Mouse (Mus musculus) lung, postnatal 10 days (tissue): ENCODE data around the gene Pms2.

Source experiments
- DNase-seq: peaks from one replicate; pipeline ENCODE4 v3.0.0; 2021

Pms2 gene

DNA sequence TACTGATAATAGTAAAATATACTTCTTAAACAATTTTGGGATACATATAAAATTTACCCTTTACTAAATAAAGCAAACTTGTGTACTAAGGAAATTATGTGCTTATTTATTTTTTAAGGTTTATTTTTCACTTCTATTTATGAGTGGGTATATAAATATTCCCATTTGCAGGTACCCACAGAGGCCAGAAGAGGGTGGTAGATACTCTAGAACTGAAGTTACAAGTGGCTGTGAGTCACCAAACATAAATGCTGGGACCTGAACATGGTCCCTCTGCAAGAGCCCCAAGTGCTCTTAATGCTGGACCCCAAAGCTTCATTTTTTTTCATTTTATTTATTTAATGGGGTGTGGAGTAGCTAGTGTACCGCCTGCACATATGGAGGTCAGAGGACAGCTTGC lies 24.1 kb downstream of the Pms2 start:
- DNase-seq = no peak

DNA sequence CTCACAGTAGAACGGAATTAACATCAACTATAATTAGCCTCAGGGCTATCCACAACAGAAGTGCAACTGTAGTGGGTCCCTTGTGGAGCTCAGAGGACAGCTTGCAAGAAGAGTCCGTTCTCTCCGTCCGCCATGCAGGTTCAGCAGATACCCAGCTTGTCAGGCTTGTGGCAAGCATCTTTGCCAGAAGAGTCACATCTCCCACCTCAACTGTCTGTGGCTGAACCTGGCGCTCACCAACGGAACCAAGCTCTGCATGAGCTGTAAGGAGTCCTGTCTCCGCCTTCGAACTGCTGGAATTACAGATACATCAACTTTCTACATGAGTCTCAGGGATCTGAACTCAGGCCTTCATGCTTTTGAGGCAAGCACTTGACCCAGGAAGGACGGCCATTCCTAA lies 26.4 kb downstream of the Pms2 start:
- DNase-seq = no peak

DNA sequence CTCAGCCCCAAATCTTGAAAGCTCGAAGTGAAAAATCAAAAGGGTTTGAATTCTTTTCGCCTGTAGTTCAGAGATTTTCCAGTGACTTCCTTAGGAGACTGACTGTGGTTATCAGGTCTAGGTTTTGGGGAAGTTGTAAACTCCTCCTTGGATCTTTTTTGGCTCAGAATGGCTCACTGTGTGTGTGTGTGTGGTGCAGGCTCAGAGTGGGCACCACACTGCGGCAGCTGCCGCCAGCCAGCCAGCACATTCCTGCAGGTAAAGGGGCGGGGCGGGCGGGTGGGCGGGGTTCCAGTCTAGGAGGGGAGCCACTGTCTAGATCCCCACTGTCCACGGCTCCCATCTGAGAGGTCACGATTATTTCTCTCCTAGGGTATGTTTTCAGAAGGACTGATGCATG lies 31.8 kb downstream of the Pms2 start:
- DNase-seq = no peak

DNA sequence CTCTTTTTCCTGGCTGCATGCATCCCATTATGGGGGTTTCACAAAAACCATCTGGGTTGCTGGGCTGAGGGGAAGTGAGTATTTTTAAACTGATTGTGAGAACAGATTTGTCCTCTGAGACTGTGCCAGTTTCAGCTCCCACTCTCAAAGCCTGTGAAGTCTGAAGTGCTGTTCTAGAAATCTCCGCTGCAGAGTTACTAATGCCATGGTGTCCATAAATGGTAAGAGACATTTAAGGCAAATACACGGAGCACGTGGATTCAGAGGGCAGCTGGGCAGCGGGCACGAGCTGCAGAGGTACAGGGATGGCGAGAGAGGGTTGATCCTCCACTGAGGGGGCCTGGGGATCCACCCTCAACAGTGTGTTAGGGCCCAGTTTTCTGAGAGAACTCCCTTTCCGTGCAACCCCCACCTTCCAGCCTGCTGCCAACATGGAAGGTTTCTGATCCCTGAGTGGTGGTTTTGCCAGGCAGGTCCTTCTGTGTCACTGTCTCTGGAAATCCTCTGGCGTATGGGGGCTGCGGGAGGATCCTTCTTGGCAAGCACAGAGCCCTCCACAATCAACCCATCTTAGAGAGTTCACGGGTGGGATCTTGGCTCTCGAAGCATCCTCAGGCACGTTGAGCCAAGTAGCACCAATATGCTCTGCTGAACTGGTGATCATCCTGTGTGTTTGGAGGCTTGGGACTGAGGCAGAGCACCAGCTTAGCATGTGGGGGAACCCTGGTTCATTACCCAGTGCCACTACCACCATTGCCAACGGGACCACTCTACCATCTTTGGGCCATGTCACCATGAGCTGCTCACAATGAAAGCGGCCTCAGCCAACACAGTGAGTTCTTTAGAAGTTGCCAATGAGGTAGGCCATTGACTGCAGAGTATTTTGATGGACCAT lies 33.7 kb downstream of the Pms2 start:
- no peak for DNase-seq

DNA sequence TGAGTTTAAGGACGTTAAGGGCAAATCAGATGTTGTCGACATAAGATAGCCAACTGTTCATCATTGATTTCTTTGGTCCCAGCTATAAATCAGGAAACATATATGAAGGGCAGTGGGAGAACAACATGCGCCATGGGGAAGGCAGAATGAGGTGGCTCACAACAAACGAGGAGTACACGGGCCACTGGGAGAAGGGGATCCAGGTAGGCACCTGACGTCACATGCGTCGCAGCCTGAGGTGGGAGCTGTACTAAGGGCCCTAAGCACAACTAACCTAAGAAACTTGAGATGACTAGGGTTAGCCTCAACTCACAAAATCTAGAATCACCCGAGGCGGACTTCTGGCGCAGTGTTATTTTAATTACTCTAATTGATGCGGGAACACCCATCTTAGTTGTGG lies 38.6 kb downstream of the Pms2 start:
- no peak for DNase-seq

DNA sequence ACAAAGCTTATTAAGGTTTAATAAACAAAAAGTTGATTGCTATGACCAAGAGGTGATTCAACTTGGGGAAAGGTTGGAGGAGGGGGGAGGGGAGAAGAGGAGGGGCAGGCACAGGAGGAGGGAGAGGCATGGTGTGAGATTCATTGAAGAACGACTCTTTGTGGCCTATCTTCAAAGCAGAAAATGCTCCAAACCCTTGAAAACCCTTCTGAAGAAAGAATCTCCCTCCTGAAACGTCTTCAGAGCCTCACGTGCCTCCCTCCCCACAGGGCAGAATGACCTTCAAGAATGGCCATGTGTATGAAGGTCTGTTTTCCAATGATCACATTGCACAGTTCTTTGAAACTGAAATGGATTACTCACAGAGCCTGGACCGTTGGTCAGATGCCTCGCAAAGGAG lies 40.3 kb downstream of the Pms2 start:
- DNase-seq = no peak

DNA sequence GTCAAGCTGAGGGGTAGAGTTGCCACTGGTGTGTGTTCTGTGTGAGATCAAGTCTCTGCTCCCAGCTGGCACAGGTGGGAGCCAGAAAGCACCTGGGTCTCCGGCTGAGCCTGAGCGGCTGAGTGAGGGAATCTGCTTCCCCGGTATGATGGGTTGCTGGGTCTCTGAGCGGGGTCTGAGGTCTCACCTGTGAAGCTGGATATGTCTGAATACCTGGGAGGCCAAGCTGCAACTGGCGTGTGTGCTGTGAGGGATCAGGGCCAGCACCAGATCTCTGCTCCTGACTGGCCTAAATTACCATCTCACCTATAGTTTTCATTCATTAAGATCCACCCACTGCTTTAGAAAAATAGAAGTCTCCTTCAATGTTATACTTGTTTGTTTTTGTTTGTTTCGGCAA lies 47.3 kb downstream of the Pms2 start:
- no peak for DNase-seq

DNA sequence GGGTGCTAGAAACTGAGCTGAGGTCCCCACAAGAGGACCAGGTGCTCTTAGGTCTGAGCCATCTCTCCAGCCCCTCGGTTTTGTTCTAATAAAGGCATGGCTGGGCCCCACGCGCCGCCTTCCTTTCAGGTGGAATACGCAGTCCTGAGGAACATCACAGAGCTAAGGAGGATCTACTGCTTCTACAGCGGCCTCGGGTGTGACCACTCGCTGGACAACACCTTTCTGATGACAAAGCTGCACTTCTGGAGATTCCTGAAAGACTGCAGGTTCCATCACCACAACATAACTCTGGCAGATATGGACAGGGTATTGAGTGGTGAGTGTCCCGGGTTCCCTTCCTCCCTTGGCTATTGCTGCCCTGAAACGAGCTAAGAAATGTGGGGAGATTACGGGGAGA lies 49.8 kb downstream of the Pms2 start:
- no peak for DNase-seq

DNA sequence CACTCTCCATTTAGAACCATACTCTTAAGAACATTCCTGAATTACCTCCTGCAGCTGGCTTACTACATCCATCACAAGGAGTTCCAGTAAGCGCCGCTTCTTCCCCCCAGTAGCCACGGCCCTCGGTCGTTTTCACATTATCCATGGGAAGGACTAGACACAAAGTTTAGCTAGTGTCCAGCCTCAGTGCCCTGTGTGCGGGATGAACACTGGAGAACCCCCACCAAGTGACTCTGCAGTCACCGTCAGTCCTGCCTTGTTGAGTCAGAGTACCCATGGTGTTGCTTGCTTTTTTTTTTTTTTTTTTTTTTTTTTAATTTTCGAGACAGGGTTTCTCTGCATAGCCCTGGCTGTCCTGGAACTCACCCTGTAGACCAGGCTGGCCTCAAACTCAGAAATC lies 51.4 kb downstream of the Pms2 start:
- DNase-seq = no peak

DNA sequence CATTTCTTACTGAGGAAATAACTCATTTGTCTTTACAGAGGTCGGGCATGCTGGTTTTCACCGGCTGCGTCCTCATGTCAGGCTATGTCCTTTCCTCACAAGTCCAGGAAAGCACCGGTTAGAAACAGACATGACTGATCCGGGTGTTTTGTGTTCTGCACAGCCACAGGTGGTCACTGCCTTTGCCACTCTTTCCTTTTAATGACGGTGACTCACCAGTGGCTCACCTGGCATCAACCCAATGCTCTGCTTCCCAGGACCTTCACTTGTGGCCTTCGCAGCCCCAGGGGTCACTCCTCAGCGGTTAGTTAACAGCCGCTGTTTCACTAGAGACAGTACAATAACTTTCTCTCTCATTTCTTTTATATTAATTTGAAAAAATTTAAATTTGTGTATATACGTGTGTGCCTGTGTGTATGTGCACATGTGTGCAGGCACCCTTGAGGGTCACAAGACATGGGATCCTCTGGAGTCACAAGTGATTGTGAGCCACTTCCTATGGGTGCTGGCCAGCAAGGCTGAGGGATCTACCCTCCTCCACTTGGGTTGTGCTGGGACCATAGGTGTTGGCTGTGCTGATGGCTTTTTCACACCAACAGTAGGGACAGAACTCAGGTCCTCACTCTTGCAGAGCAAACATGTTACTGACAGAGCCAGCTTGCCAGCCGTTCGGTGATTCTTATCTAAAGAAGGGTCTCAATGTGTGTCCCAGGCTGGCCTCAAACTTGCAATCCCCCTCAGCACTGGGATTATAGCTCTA lies 56.0 kb downstream of the Pms2 start:
- DNase-seq = no peak

DNA sequence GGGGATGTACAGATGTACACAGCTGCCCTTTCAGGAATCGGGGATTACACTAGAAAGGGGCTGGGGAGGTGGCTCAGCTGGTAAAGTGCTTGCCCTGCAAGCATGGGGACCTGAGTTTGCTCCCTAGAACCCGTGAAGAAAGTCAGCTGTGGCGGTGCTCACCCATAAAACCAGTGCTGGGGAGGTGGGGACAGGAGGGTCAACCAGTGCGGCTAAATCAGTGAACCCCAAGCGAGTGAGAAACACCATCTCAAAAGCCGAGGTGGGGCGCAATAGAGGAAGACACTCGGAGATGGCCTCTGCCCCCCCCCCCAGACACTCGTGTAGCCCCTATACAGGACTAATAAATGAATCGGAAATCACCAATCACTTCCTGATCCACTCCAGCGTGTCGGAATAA lies 56.9 kb downstream of the Pms2 start:
- DNase-seq = no peak

DNA sequence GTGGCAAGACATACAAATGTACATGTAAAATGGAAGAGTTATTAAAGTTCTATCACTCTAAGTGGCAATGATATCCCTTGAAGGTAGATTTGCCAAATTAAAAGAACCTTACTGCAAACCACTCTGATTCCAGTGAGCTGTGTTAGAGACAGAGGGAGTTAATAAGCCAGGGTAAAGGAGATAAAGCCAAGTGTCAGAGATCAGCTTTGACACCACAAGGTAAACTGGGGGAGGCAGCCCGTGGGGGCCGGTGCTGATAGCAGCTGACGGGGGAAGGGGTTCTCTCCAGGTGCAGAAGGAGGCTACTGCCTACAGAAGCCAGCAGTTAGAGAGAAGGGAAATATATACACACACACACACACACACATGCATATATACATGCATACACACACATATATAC lies 62.9 kb downstream of the Pms2 start:
- no peak for DNase-seq

DNA sequence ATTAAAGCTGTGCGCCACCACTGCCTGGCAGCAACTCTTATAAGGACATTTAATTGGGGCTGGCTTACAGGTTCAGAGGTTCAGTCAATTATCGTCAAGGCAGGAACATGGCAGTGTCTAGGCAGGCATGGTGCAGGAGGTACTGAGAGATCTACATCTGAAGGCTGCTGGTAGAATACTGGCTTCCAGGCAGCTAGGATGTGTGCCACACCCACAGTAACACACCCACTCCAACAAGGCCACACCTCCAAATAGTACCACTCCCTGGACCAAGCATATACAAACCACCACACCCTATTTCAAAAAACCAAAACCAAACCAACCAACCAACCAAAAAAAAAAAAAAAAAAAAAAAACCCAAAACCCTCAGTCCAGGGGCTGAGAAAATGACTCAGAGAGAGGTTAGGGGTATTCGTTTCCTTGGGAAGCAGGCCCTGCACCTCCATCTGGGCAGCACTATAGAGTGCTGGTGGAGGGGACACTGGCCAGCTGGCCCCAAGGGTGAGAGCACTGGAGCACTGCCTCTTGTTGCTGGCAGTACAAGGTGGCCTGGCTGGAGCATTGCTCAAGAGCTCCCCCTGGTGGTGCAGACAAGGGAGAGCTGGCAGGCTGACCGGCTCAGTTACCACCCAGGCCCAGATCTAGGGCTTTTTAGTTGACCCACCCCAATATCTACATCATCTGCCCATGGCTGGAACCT lies 65.3 kb downstream of the Pms2 start:
- DNase-seq = peak; percentile 73

DNA sequence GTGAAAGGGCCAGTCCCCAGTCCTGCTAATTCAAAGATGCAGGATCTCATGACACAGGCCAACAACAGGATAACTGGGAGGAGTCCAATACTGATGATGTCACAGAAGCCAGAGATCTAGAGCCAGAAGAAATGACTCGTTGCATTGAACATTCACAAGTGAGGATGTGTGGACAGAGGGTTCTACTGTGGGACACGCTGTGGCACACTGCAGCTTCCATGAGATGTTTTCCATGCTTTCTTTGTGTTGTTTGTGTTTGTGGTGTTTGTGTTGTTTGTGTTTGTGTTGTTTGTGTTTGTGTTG lies 65.8 kb downstream of the Pms2 start:
- no peak for DNase-seq

DNA sequence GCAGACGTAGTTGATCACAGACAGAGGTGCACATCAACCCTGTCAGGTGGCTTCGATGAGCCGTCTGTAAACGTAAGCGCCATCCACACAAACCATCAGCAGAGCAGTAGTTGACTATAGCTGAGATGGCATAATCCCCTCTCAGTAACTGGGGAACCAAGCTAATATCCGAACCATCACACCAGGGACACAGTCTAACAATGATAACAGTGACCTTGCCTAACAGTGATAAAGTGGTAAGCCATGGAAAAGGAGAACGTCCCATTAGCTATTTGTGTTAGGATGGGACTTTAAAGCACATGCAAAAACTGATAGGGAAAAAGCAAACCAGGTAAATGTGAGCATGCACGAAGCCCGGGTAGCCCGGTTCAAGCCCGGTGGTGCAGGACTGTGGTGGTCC lies 66.5 kb downstream of the Pms2 start:
- DNase-seq = no peak

DNA sequence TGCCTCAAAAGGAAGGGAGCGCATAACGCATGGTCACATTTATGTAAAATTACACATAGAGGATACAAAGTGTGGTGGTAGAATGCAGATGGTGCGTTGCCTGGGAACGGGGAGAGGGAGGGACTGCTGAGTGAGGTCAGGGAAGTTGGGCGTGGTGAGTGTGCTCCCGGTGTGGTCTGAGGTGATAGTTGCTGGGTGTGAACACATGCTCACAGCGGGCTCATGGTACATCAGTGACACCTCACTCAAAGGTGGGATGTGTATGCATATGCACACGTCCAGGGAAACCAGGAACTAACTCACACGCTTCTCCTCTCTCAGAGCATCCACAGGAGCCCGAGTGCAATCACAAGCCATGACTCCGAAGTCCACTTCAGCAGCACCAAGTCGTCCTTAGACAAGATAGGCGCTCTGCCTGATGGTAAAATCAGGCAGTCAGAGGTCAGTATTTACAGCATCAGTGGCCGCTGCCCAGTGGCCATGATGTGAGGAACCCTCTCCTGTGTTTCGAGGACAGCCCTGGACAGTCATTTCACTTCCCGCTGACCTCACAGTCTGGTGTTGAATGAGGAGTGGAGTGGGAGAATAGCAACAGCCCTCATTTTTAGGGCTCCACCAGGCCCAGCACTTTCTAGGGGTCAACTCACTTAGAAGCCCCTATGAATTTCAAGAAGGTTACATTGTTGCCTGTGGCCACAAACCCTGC lies 67.1 kb downstream of the Pms2 start:
- no peak for DNase-seq

DNA sequence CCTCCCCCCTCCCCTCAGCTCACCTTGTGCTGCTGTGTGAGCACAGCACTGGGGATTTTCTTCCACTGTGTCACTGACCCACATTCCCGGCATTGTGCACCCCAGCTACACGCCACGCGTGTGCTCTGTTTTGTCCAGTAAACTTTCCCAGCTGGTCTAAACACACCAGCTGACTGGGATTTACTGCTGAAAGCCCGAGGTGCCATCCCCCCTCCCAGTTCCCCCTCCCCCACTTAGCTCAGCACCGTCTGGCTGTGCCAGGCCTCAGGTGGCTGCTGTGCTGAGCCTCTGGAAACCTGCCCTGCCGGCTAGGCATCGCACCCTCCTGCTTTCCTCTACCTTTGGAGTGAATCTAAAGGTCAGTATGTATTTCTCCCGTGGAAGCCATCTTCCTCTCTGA lies 71.1 kb downstream of the Pms2 start:
- DNase-seq = no peak

DNA sequence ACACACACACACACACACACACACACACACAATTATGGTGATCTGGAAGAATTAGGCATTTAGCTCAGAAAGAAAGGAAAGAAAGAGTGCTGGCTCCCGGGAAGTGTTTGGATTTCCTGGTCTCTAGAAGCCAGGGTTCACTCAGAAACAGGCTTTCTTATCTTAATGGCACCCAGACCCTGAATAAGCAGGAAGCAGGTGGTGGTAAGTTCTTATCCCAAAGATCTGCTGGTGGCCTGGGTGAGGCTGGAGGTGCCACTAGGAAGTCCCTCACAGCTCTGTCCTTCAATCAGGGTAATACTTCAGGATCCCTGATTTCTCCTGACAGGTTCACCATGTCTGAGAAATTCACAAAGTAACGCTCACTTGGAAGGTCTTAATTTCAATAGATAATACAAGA lies 72.6 kb downstream of the Pms2 start:
- DNase-seq = no peak
